Mouse (Mus musculus) WW6 (cell line): ENCODE results near the gene Sirt7.

ENCODE experiments used
- DNase-seq: peaks from one replicate; pipeline ENCODE4 v3.0.0-alpha.2; 2013; ENCODE audit warnings: low read depth, low spot score

Gene Sirt7

GRCm38 (mm10) chr11:120641255-120641654 lies 16.2 kb upstream of the Sirt7 start:
- no peak for DNase-seq

GRCm38 (mm10) chr11:120634810-120635209 lies 9.8 kb upstream of the Sirt7 start:
- DNase-seq, result no peak

- DNase-seq, result peak; percentile 98
Measured at GRCm38 (mm10) chr11:120633520-120634343, 8.7 kb upstream of the Sirt7 start, which contains the start of gene Mafg. Gene Mafg, minus strand, starts transcription at chr11:120633600.

GRCm38 (mm10) chr11:120632559-120633519 lies 7.8 kb upstream of the Sirt7 start:
- no peak for DNase-seq

- DNase-seq, result no peak
Measured at GRCm38 (mm10) chr11:120631726-120632448, 6.8 kb upstream of the Sirt7 start.

- DNase-seq, result no peak
Measured at GRCm38 (mm10) chr11:120630881-120631725, 6.1 kb upstream of the Sirt7 start.

- DNase-seq, result no peak
Measured at GRCm38 (mm10) chr11:120630401-120630871, 5.4 kb upstream of the Sirt7 start.

- no peak for DNase-seq
Measured at GRCm38 (mm10) chr11:120629911-120630310, 4.9 kb upstream of the Sirt7 start.

GRCm38 (mm10) chr11:120629341-120629730 lies 4.3 kb upstream of the Sirt7 start:
- DNase-seq, result no peak

GRCm38 (mm10) chr11:120628601-120629340 lies 3.7 kb upstream of the Sirt7 start:
- no peak for DNase-seq

GRCm38 (mm10) chr11:120627468-120628300 lies 2.6 kb upstream of the Sirt7 start:
- DNase-seq, result no peak

GRCm38 (mm10) chr11:120626785-120627467 lies 1.9 kb upstream of the Sirt7 start:
- DNase-seq, result no peak

GRCm38 (mm10) chr11:120624680-120625111 lies 344 bp downstream of the Sirt7 start:
- peak; percentile 73 for DNase-seq

- DNase-seq, result peak; percentile 70
Measured at GRCm38 (mm10) chr11:120623961-120624679, 920 bp downstream of the Sirt7 start.

GRCm38 (mm10) chr11:120622805-120623204 lies 2.2 kb downstream of the Sirt7 start:
- DNase-seq, result no peak

- no peak for DNase-seq
Measured at GRCm38 (mm10) chr11:120620195-120620594, 4.8 kb downstream of the Sirt7 start.
